Mouse (Mus musculus) ovary, adult 2 months (tissue): ENCODE results near the gene Fads3. TPM values are rescaled to one million over a fixed set of nuclear protein-coding genes. Genes with fewer than 3 reads are reported as not detected.

Experiments used
- polyA plus RNA-seq: library from polyadenylated mRNA; depleted of rRNA; stranded (reverse); fragments of >200 nt; gene quantifications from 2 replicates; pipeline ENCODE4 v1.2.3, GENCODE M21; 2012; rRNA removed

The Fads3 gene
- 88.2 and 106 TPM in 2 replicates for polyA plus RNA-seq

DNA sequence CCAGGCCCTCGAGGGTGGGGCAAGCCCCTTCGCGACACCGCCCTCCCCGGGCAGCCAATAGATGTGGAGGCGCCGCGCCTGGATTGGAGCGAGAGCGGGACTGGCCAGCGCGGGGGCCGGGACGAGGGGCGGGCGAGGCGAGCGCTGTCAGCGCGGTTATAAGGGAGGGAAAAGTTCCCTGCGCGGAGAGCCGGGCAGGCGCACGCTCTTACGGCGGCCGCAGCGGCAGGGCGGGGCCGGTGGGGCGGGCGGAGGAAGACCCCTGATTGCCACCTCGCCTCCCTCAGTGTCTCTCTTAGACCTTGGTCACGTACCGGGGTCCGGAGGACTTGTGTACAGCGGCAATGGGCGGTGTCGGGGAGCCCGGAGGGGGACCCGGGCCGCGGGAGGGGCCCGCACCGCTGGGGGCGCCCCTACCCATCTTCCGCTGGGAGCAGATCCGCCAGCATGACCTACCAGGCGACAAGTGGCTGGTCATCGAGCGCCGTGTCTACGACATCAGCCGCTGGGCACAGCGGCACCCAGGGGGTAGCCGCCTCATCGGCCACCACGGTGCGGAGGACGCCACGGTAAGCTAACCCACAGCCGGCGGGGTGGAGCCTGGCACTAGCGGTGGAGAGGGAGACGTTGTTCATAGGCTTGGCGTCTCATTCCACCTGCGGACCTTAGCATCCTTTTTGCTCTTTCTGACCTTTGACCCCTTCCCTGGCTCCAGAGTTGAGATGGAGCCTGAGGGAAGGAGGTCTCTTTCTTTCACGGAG, at the start of gene Fads3:
Fads3 (plus strand) TSS at position 182 of the 761 bp plus-strand sequence.

DNA sequence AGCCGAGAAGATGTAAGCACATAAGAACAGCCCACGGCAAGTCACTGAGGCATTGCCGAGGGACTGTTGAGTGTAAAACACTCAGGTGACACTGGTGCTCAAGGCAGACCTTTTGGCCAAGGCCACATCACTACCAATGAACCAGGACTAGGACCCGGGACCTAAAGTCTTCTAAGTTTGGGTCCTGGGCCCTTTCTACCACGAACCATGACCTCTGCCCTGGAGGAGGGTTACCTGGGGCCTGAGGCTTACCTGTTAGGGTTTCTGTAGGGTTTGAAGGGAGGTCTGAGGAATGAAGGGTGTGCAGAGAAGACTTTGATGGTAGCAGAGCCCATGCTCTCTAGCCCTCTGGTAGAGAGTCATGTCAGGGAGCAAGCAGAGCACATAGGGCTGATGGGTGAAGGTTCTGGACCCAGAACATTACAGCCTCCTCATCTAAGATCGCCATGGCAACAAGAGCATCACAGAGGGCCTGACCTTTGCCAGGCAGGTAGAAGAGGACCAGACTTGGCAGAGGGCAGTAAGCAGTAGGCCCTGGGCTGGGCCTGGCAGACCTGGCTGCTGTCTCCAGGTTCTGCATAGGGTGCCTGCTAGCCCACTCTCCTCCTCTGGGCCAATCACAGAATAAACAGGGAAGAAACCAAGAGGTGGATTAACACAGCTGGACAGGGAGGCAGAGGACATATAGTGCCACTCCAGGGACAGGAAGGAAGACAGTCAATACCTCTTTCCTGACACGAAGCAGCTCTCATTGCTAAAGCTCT, 40.0 kb upstream of the Fads3 start, which contains the start of the genes Best1 and Rab3il1:
Best1 (minus strand) TSS at position 428 of the 764 bp plus-strand sequence.
Rab3il1 (plus strand) TSS at position 464 of the 764 bp plus-strand sequence.

DNA sequence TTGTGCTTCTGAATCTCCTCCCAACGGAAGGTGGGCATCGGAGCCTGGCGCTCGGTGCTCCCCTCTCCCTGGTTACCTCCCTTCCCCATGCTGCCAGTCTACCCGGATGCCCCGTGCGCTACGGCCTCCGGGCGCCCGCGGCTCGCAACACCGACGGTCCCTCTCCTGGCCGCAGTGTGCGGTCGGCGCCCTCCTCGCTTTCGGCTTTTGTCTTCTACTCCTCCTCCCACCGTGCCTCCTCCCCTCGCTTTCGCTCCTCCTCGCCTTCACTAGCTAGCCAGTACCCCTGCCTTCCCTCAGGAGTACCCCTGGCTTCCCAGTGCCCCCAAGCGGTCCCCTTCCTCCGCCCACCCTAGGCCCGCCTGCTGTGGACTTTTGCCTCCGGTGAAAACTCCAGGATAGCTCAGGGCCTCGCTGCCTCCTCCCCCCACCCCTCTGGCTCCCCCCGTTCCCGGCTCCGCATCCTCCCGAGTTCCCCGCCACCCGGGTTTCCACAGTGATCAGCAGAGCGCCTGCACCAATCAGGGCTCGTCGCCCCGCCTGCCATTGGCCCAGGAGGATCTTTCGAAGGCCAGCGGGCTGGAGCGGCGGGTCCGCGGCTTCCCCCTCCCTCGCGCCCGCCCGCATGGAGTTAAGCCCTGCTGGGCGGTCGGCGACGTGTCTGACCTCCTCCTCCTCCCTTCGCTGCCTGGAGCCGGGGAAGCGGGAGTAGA, 60.1 kb downstream of the Fads3 start, which contains the start of gene Fads2:
Fads2 (minus strand) TSS at position 406 of the 713 bp plus-strand sequence.

Other genes starting within 250 kb of the Fads3 start
- not detected in 2 replicates for gene Scgb2a2, start 194.0 kb upstream of the Fads3 start, polyA plus RNA-seq
- 15.4 and 17.4 TPM in 2 replicates for gene Incenp, start 142.0 kb upstream of the Fads3 start, polyA plus RNA-seq
- 4,857 and 8,105 TPM in 2 replicates for gene Fth1, start 61.0 kb upstream of the Fads3 start, polyA plus RNA-seq
- gene Best1, start 39.9 kb upstream of the Fads3 start, polyA plus RNA-seq = 1.5 and 2.1 TPM in 2 replicates
- 32.2 and 35.6 TPM in 2 replicates for gene Rab3il1, start 39.9 kb upstream of the Fads3 start, polyA plus RNA-seq
- 233 and 251 TPM in 2 replicates for gene Fads2, start 60.2 kb downstream of the Fads3 start, polyA plus RNA-seq
- 63.3 and 95.1 TPM in 2 replicates for gene Fads1, start 141.3 kb downstream of the Fads3 start, polyA plus RNA-seq
- 97.0 and 107 TPM in 2 replicates for gene Tmem258, start 162.4 kb downstream of the Fads3 start, polyA plus RNA-seq
- gene Fen1, start 162.6 kb downstream of the Fads3 start, polyA plus RNA-seq = 18.0 and 24.8 TPM in 2 replicates
- gene Myrf, start 199.2 kb downstream of the Fads3 start, polyA plus RNA-seq = 31.1 and 31.6 TPM in 2 replicates